Mouse (Mus musculus): ENCODE data around the gene Pank2. TPM values are rescaled to one million over a fixed set of nuclear protein-coding genes. Genes with fewer than 3 reads are reported as not detected.
"Not testable (repeated sequence)": the region's sequence is repeated elsewhere in the genome, so short reads cannot be mapped to it uniquely, and the experiment has no call there.

The Pank2 gene
- 10 to 100 TPM; 20.9 to 25.7 TPM for total RNA-seq (2021)

DNA sequence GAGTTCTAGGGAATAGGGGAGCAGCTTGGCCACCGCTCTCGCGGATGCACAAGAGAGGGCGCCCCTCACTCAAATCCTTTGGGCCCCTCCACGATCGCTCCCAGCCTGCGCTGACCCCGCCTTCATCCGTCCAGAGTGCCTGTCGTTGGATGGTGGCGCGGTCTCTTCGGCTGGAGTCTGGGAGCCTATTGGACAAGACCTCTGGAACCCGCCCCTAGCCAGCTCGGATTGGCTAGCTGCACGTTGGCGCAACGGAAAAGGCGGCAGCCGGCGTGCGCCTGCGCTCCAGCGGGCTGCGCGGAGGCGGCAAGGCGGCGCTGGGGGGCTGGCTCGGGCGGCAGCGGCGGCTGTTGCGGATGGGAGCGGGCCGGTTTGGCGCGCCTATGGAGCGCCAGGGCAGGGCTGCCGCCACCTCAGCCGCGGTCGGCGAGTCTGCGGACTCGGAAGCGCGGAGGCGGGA, at the start of gene Pank2:
Gene Pank2, plus strand, starts transcription at position 283 of the 460 bp plus-strand sequence.
- intact Hi-C loops (cut with DNase I), result loop anchor here (2.0 to 10.0 kb wide), 3 partner anchors 53 to 987 kb away; partner anchors contain the start of gene Nop56
- peak; percentile 95 to 96 for DNase-seq

DNA sequence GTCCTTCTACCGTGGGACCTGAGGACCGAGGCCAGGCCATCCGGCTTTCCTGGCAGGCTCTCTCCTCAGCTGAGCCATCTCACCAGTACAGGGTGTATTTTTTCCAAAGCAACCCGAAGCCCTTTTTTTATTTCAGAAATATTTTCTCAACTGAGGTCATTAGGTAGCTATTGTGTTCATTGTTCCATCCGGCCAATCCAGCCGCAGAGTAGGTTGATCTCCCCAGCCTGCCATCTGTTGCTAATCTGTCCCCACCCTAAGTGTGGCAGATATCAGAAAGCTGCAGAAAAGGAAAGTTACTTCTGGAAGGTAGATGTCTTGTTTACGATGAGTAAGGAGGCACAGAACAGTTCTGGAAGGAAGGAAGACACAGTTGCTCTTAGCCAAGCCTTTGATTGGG, 48.5 kb upstream of the Pank2 start:
- peak in 1 of 2 experiments; percentile 34 for DNase-seq
- intact Hi-C loops (cut with DNase I), result no loop called here

DNA sequence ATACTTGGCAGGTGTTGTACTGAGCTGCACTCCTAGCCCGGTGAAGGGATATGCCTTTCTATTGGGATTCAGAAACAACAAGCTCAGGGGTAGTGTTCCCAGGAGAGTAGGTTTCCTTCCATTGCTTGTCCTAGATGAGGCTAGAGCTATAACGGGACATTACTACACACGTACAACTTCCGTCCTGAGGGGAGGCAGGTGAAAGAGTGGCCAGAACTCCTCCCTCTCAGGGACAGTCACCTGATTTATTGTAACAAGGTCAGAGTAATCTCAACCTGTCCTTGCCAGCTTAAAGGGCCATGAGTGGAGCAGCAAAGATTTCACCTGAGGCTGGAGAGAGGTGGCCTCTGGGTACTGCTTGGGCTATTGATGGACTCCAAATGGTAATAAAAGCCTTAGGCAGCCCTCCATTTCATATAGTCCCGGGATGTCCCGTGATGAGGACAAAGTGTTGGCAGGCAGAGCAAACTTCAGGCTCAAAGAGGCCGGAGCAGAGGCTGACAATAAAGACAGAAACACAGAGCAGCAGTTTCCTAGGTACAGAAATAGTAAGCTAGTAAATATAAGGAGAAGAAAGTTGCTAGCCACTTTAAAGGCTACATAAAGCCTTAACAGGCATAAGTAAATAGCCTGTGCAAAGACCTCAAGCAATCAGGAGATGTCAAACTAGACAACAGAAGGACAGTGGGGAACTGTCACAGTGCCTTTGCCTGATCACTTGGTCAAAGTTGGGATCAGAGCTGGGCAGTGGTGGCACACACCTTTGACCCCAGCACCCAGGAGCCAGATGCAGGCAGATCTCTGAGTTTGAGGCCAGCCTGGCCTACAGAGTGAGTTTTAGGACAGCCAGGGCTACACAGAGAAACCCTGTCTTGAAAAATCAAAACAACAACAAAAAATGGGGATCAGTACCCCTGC, 46.1 kb upstream of the Pank2 start:
- intact Hi-C loops (cut with DNase I), result loop anchor here (2.0 kb wide), 1 partner anchor 17 kb away; no protein-coding TSS in a partner anchor
- DNase-seq, result peak; percentile 25 to 54

DNA sequence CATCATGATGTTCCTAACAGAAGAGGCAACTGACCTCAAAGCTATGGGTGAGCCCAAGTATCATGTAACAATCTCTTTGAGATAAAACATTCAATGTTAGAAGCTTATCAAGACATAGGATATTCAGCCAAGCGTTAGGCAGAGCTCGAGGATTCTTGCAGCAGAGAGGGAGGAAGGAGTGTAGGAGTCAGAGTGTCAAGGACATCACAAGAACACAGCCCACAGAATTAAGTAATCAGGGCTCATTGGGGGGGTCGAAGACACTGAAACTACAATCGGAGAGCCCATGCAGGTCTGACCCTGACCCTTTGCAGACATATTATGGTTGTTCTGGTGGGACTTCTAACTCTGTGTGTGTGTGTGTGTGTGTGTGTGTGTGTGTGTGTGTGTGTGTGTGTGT, 42.3 kb upstream of the Pank2 start:
- intact Hi-C loops (cut with DNase I), result no loop called here

DNA sequence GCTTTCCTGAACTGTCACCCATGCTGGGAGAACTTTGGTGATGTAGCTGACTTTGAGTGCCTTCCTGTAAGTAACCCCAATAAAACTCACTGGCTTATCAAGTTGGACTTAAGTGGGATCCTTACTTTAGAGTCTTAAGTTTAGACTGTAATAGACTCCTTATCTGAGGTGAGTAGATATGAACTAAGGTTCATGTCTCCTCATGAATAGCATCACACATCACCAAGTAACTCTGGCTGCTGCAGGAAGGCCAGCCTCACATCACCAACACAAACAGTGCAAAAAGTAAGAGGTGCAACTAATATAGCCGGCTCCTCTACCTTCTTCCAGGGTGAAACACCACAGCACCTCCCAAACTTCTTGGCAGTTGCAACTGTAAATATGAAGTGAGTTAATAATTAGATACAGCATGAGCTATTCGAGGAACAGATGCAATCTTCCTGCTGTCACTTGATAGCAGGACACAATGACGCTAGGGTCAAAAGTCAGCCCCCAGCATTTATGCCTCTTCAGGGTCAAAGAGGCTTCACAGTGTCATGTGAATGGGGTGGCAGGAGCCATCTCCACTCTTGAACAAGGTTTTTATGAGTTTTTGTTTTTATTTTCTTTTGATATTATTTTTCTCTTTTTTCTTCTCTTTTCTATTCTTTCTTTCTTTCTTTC, 40.3 kb upstream of the Pank2 start:
- intact Hi-C loops (cut with DNase I), result loop anchor here (2.0 kb wide), 1 partner anchor 23 kb away; no protein-coding TSS in a partner anchor

More for the DNA sequence above, 42.3 kb upstream of the Pank2 start:
- DNase-seq, result no peak

DNA sequence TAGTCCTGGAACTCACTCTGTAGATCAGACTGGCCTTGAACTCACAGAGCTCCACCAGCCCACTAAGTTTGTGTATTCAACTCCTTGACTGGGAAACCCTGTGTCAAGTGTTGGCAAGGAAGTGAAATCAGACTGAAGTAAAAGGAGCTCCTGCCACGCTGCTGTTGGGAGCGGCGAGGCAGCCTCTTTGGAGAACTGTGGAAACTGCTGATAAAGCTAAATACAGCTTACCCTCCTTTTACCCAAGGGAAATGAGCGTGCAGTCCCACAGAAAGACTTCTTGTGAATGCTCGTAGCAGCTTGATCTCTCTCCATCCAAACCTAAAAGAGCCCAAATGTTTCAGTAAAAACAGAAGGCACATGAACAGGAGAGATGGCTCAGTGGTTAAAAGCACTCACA, 39.7 kb upstream of the Pank2 start:
- intact Hi-C loops (cut with DNase I), result loop anchor here (2.0 kb wide), 1 partner anchor 22 kb away; no protein-coding TSS in a partner anchor
- no peak for DNase-seq

More for the DNA sequence above, 40.3 kb upstream of the Pank2 start:
- DNase-seq, result no peak

DNA sequence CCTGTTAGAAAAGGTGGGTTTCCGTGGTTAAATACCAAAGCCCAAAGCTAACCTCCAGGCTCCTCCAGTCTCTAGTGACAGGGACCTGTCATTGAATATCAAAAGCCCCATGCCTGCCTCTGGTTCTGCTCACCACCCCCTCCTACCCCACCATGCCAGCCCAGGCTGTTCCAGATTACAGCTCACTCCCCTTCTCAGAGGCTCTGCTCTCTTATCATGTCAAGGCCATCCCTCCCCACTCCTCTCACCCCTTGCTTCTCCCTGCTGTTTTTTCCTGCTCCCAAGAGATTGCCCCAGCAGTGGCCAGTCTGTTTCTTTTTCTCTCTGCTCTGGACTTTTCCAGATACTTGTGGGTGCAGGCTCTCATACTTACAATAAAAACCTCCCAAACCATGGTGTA, 38.7 kb upstream of the Pank2 start:
- intact Hi-C loops (cut with DNase I), result loop anchor here (2.0 kb wide), 1 partner anchor 21 kb away; no protein-coding TSS in a partner anchor
- no peak for DNase-seq

DNA sequence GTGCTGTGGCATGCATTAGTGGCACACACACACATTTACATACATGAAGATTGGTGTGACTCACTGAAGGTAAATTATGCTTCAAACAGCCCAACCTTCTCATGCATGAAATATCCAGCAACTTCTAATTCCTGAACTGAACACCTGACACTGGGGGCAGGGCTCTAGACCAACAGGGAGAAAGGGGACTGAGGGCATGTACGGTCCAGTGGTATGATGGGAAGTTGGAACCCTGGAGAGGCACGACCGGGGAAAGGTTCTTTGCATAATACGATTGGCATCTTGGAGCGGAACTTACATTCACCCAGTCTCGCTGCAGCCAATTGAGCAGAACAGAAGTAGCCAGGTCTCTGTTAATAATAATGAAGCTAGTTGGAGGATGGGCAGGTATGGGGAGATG, 37.1 kb upstream of the Pank2 start:
- DNase-seq, result no peak
- intact Hi-C loops (cut with DNase I), result no loop called here

DNA sequence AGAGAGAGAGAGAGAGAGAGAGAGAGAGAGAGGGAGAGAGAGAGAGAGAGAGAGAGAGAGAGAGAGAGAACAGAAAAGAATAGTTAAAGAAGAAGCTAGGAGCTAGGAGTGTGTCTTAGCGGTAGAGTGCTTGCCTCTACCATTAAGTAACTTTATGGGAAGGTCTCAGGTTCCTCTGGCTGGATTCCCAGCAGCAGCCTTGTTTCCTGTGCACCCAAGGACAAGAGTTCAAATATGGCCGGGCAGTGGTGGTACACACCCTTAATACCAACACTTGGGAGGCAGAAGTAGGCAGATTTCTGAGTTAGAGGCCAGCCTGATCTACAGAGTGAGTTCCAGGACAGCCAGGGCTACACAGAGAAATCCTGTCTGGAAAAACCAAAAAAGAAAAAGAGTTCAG, 35.6 kb upstream of the Pank2 start:
- intact Hi-C loops (cut with DNase I); DNase-seq: not testable (repeated sequence)

DNA sequence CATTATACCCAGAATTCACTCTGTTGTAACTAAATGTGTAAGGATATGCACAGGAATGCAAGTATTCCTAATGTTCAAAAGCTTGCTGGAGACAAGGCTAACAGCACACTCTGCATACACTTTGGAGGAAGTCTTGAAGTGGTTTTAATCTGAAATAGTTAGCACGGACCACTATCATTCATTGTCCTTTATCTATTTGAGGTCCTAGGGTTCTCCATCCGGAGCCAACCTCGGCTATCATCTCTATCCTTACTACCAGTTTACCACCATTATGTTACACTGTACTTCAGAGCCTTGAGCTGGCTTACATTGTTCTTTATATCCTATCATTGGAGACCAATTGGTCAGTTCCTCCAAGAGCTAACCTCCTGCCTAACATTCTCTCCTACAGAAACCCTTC, 35.1 kb upstream of the Pank2 start:
- no peak for DNase-seq
- intact Hi-C loops (cut with DNase I), result no loop called here

DNA sequence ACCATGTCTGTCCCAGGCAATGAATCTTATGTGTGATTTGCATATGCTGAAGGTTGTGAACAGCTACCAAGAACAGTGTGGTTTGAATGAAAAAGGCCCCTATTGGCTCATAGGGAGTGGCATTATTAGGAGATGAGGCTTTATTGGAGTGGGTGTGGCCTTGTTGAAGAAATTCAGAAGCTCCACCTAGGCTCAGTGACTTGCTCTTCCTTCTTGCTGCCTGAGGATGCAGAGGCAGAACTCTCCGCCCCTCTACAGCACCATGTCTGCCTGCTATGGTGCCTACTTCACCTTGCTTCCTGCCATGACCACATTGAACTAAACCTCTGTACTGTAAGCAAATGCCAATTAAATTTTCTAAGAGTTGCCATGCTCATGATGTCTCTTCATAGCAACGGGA, 29.7 kb upstream of the Pank2 start:
- intact Hi-C loops (cut with DNase I), result loop anchor here (2.0 kb wide), 1 partner anchor 16 kb away; no protein-coding TSS in a partner anchor
- no peak for DNase-seq

DNA sequence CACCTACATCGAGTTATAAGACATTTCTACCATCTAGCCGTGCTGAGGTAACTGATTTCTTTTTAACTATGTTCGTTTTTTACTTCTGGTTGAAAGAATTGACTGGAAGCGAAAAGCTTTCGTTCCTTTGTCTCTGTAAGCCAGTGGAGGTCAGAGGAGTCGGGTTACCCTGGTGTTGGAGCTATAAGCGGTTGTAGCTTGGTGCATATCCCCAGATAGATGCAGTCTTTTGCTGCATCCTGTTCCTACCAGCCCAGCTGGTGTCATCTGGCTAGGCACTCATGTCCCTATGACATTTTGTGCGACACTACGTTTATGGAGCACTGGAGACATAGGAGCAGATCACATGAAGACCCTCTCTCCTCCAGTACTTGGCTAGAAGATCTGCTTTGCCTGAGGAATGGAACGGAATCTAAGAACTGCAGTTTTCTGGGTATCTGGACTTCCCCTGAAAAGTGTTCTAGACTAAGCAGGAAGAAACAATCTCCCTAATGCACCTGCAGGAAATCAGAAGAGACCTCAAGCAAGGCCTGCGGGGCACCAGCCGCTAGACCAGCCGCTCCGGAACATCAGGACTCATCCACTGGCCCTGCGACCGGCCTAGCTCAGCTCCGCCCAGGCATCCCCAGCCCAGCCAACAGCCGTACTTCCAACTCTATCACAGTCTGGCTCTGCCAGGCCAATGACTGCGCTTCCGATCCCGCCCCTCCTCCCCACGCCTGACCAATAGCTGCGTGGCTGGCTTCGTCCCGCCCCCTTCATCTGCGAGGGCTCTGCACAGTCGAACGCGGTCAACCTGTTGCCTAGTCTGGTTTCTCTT, 28.8 kb upstream of the Pank2 start, which contains the start of gene Mavs:
Gene Mavs, plus strand, starts transcription at position 757 of the 820 bp plus-strand sequence.
- intact Hi-C loops (cut with DNase I), result loop anchor here (2.0 kb wide), 1 partner anchor 17 kb away; no protein-coding TSS in a partner anchor

DNA sequence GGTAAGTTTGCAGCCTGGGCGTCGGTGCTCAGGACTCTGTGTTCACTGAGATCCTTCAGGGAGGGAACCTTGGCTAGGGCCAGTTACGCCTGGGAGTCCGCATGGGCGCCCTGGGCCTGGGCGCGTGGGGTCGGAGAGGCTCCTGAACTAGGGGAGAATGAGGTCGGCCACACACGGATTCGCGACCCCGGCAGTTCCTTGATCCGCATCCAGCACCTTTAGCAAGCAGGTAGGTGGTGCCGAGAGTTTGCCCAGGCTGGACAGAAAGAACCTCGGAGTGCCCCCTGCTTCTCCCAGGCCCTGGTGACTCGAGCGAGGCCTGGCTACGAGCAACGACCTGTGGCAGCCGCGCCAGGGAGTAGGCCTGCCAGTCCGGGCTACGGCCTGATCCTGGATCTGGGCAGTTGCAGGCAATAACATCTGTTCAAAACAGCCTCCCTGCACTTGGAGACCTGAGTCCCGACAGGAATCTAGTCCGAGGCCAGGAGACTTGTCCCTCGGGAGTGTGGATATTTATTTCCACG, 28.1 kb upstream of the Pank2 start:
- intact Hi-C loops (cut with DNase I), result no loop called here
- no peak for DNase-seq

More for the DNA sequence above, 28.8 kb upstream of the Pank2 start, which contains the start of gene Mavs:
- peak; percentile 92 for DNase-seq

DNA sequence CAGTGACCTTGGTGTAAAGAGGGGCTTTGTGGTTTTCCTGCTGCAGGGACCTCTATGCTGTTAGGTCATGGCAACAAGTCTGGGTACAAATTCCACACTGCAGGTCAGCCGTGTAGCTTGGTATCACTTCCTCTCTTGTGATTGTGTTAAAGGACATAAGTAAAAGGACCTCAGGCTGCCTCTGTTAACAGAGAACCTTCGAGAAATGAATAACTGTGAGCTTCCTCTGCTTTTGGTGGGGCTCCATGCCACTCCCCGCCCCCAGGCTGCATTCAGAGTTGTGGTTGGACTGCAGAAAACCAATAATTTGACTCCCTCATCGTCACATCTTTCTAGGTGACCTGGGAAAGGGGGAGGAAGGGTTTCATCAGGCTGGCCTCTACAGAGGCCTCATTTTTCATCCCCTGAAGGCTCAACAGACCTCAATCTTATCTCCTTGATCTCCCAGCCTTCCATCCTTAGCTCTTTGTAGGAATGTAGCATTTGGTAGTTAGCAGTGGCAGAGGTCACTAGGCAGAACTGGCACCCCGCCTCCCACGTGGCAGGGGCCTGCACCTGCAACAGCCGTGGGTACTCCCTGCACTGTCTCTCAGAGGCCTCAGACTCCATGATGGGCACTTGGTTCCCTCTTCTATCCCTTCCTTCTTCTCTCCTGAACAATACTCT, 27.2 kb upstream of the Pank2 start:
- intact Hi-C loops (cut with DNase I), result no loop called here
- no peak for DNase-seq

DNA sequence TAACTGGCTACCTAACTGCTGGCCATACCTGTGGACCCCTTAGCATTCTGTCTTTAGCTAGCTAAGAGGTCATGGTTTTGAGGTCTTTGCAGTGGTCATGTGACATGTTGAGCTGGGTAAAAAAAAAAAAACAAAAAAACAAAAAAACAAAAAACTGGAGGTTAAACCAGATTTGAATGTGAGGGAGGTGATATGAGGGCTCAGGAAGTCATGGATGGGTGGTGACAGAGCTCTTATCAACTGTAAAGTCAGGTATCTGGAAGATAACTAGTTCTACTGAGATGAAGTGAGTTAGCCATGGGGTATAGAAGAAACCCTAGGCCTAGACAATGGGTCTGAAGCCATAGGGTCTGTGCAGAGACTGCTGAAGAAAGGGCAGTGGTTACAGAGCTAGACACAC, 20.1 kb upstream of the Pank2 start:
- DNase-seq, result no peak
- intact Hi-C loops (cut with DNase I), result no loop called here

DNA sequence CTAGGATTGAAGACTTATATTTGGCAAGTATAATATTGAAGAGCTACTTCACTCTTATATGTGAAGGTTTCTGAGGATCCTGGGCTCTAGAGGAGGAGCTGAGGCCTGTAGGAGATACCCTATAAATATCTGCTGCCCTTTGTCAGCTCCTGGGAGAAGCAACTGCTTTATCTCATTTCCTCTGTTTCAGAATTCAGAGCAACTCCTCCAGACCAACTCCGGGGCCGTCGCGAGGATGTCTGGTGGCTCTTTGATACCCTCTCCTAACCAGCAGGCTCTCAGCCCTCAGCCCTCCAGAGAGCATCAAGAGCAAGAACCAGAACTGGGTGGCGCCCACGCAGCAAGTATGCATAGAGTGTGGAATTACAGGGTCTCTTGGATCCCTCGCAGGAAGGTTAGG, 19.4 kb upstream of the Pank2 start:
- intact Hi-C loops (cut with DNase I), result no loop called here

DNA sequence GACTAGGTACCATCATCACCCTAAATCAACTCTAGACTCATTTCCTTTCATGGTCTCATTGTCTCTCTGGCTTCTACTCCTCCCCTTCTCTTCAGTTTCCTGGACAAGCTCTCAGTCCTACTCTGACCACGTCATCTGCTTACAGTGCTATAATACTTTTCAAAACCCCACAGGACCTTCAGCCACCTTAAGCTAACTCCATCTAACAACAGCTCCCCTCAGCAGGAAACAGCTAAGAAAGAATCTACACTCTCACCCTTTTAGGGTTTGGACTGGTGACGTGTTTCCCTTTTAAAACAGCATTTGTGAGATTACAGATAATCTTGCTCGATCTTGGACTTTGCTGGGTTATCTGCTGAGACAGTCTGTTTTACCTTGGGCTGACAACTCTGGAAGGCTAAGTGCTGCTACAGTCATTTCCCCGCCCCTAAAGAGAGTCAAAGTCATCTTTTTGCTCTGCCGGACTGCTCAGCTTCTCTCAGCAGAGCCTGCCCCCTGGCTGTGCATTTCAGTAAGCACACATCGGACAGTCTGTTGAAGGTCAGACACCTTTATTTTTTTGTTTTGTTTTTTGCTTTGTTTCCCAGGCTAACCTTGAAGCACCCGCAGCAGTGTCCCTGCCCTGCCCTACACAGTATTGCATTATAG, 8.5 kb upstream of the Pank2 start:
- intact Hi-C loops (cut with DNase I), result loop anchor here (1.0 to 10.0 kb wide), 5 partner anchors 43 to 289 kb away; partner anchors contain the start of gene Cenpb

More for the DNA sequence above, 19.4 kb upstream of the Pank2 start:
- no peak for DNase-seq

DNA sequence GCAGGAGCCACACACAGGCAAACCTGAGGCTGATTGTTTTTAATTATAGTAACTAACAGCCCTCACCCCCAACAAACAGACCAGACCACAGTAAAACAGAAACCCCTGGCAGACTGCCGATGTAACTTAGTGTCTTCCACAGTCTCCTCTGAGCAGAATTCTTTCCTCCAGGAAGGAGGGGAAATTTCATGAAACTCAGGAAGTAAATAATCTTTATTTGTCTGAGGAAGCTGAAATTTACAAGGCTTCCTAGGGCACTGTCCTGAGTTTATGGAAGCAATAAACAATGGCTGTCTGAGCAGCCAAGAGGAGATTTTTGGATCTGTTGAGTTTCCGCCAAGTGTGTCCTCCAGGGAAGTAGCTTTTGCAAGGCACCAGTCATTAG, 8.0 kb upstream of the Pank2 start:
- intact Hi-C loops (cut with DNase I), result loop anchor here (1.0 to 10.0 kb wide), 5 partner anchors 44 to 290 kb away; partner anchors contain the start of gene Cenpb
- DNase-seq, result peak in 1 of 2 experiments; percentile 21

More for the DNA sequence above, 8.5 kb upstream of the Pank2 start:
- peak; percentile 64 to 70 for DNase-seq

All from heart, postnatal 36 days (tissue).